Mouse (Mus musculus) MEL (cell line): ENCODE results near the gene Ube2cbp. TPM values are rescaled to one million over a fixed set of nuclear protein-coding genes. Genes with fewer than 3 reads are reported as not detected.

ENCODE experiments used
- DNase-seq: peaks from one replicate; pipeline ENCODE4 v3.0.0; 2011; ENCODE audit warnings: low read depth, low spot score
- H3K27ac ChIP-seq: 2 replicates; pipeline ENCODE4 v1.5.1; 2012; ENCODE audit warnings: low read depth, mild to moderate bottlenecking, control low read depth, low read length, moderate library complexity; ENCODE audit not compliant: control insufficient read depth
- H3K27me3 ChIP-seq, 2 experiments: fragments of 150-350 bp in 1 of 2; sonication (generic) in 1 of 2; 2 replicates each; pipeline ENCODE4 v1.6.1; 2012; ENCODE audit warnings: low read length in 2 of 2, mild to moderate bottlenecking in 2 of 2, improper control_type of control experiment in 1 of 2, moderate library complexity in 1 of 2; ENCODE audit not compliant: insufficient read depth in 2 of 2, control insufficient read depth in 1 of 2
- H3K36me3 ChIP-seq, 2 experiments: 2 replicates each; pipeline ENCODE4 v1.6.1; 2012 to 2014; ENCODE audit warnings: low read length in 2 of 2, improper control_type of control experiment in 1 of 2, inconsistent platforms in 1 of 2, mild to moderate bottlenecking in 1 of 2; ENCODE audit not compliant: insufficient read depth in 2 of 2, control insufficient read depth in 1 of 2
- H3K4me1 ChIP-seq, 2 experiments: fragments of 150-350 bp in 1 of 2; sonication (generic) in 1 of 2; 2 replicates each; pipeline ENCODE4 v1.6.1; 2012; ENCODE audit warnings: low read length in 2 of 2, improper control_type of control experiment in 1 of 2, mild to moderate bottlenecking in 1 of 2; ENCODE audit not compliant: insufficient read depth in 2 of 2, control insufficient read depth in 1 of 2
- H3K4me3 ChIP-seq, 2 experiments: fragments of 150-350 bp in 1 of 2; sonication (generic) in 1 of 2; 2 replicates each; pipeline ENCODE4 v1.5.1; 2012; ENCODE audit warnings: low read depth in 2 of 2, low read length in 2 of 2, mild to moderate bottlenecking in 2 of 2, moderate library complexity in 2 of 2, control low read depth in 1 of 2, improper control_type of control experiment in 1 of 2; ENCODE audit not compliant: control insufficient read depth in 1 of 2, insufficient read depth in 1 of 2
- H3K79me2 ChIP-seq: 2 replicates; pipeline ENCODE4 v1.6.1; 2012; ENCODE audit warnings: mild to moderate bottlenecking, low read length, moderate library complexity; ENCODE audit not compliant: control insufficient read depth, poor library complexity, insufficient read depth
- H3K9ac ChIP-seq: 2 replicates; pipeline ENCODE4 v1.6.1; 2012; ENCODE audit warnings: low read depth, mild to moderate bottlenecking, control low read depth, low read length, moderate library complexity; ENCODE audit not compliant: control insufficient read depth, poor library complexity, severe bottlenecking
- H3K9me3 ChIP-seq: fragments of 150-350 bp; sonication (generic); replicated peaks from 2 replicates; pipeline ENCODE4 v1.6.1; 2012; ENCODE audit warnings: mild to moderate bottlenecking, low read length, improper control_type of control experiment, moderate library complexity; ENCODE audit not compliant: insufficient read depth
- BHLHE40 ChIP-seq: IDR thresholded peaks from 2 replicates; pipeline ENCODE4 v1.6.1; 2012; ENCODE audit warnings: low read depth, mild to moderate bottlenecking, inconsistent platforms, low read length, improper control_type of control experiment, borderline replicate concordance
- CHD1 ChIP-seq: IDR thresholded peaks from 2 replicates; pipeline ENCODE4 v1.6.1; 2012; ENCODE audit warnings: low read depth, mild to moderate bottlenecking, inconsistent platforms, low read length, improper control_type of control experiment
- CHD2 ChIP-seq: IDR thresholded peaks from 2 replicates; pipeline ENCODE4 v1.6.1; 2011; ENCODE audit warnings: low read length, improper control_type of control experiment
- CTCF ChIP-seq, 3 experiments: IDR thresholded peaks in 2 of 3; conservative IDR thresholded peaks in 1 of 3; 2 replicates each; pipeline ENCODE4 v1.5.1; 2011 to 2012; ENCODE audit warnings: low read length in 3 of 3, low read depth in 2 of 3, mild to moderate bottlenecking in 2 of 3, improper control_type of control experiment in 1 of 3, inconsistent platforms in 1 of 3, mixed read lengths in 1 of 3, moderate library complexity in 1 of 3; ENCODE audit not compliant: control insufficient read depth in 1 of 3, insufficient read depth in 1 of 3, poor library complexity in 1 of 3, severe bottlenecking in 1 of 3
- ETS1 ChIP-seq: IDR thresholded peaks from 2 replicates; pipeline ENCODE4 v1.6.1; 2012; ENCODE audit warnings: low read depth, mild to moderate bottlenecking, inconsistent platforms, low read length, improper control_type of control experiment, moderate library complexity
- GABPA ChIP-seq: IDR thresholded peaks from 2 replicates; pipeline ENCODE4 v1.6.1; 2012; ENCODE audit warnings: low read depth, mild to moderate bottlenecking, inconsistent platforms, low read length, improper control_type of control experiment, moderate library complexity
- KAT2A ChIP-seq: conservative IDR thresholded peaks from 2 replicates; pipeline ENCODE4 v1.6.1; 2012; ENCODE audit warnings: low read depth, low read length, improper control_type of control experiment, inconsistent platforms
- MAX ChIP-seq: IDR thresholded peaks from 2 replicates; pipeline ENCODE4 v1.6.1; 2011; ENCODE audit warnings: low read length, improper control_type of control experiment
- MEF2A ChIP-seq: IDR thresholded peaks from 2 replicates; pipeline ENCODE4 v1.6.1; 2014; ENCODE audit warnings: low read depth, mild to moderate bottlenecking, inconsistent platforms, low read length, improper control_type of control experiment; ENCODE audit not compliant: poor library complexity, insufficient replicate concordance, severe bottlenecking; ENCODE audit errors: extremely low read depth
- MXI1 ChIP-seq: IDR thresholded peaks from 2 replicates; pipeline ENCODE4 v1.6.1; 2011; ENCODE audit warnings: mild to moderate bottlenecking, low read depth, low read length, improper control_type of control experiment
- MYB ChIP-seq: IDR thresholded peaks from 2 replicates; pipeline ENCODE4 v1.6.1; 2011; ENCODE audit warnings: mild to moderate bottlenecking, low read depth, low read length, improper control_type of control experiment
- MYC ChIP-seq: IDR thresholded peaks from 2 replicates; pipeline ENCODE4 v1.6.1; 2011; ENCODE audit warnings: low read depth, mild to moderate bottlenecking, low read length, improper control_type of control experiment, moderate library complexity
- NRF1 ChIP-seq: IDR thresholded peaks from 2 replicates; pipeline ENCODE4 v1.6.1; 2014; ENCODE audit warnings: low read depth, mild to moderate bottlenecking, inconsistent platforms, low read length, improper control_type of control experiment, moderate library complexity; ENCODE audit not compliant: poor library complexity, insufficient read depth, severe bottlenecking
- POLR2A ChIP-seq, 2 experiments: IDR thresholded peaks; 2 replicates each; pipeline ENCODE4 v1.6.1; 2011 to 2012; ENCODE audit warnings: low read length in 2 of 2, mild to moderate bottlenecking in 2 of 2, control low read depth in 1 of 2, improper control_type of control experiment in 1 of 2, low read depth in 1 of 2, moderate library complexity in 1 of 2; ENCODE audit not compliant: control insufficient read depth in 1 of 2, insufficient read depth in 1 of 2, poor library complexity in 1 of 2
- POLR2AphosphoS5 ChIP-seq: IDR thresholded peaks from 2 replicates; pipeline ENCODE4 v1.6.1; 2012; ENCODE audit warnings: low read depth, borderline replicate concordance, mild to moderate bottlenecking, inconsistent platforms, low read length, moderate library complexity, mixed read lengths
- RAD21 ChIP-seq: IDR thresholded peaks from 2 replicates; pipeline ENCODE4 v1.6.1; 2011; ENCODE audit warnings: mild to moderate bottlenecking, low read depth, low read length, improper control_type of control experiment
- SIN3A ChIP-seq: IDR thresholded peaks from 2 replicates; pipeline ENCODE4 v1.6.1; 2012; ENCODE audit warnings: low read length, improper control_type of control experiment, inconsistent platforms
- SMC3 ChIP-seq: IDR thresholded peaks from 2 replicates; pipeline ENCODE4 v1.6.1; 2011; ENCODE audit warnings: low read depth, low read length, improper control_type of control experiment
- TAL1 ChIP-seq: IDR thresholded peaks from 2 replicates; pipeline ENCODE4 v1.6.1; 2012; ENCODE audit warnings: mild to moderate bottlenecking, inconsistent platforms, low read length, moderate library complexity, mixed read lengths
- TBP ChIP-seq: IDR thresholded peaks from 2 replicates; pipeline ENCODE4 v1.8.0; 2011; ENCODE audit warnings: low read depth, low read length, improper control_type of control experiment
- TCF12 ChIP-seq: IDR thresholded peaks from 2 replicates; pipeline ENCODE4 v1.6.1; 2014; ENCODE audit warnings: low read depth, mild to moderate bottlenecking, inconsistent platforms, low read length, improper control_type of control experiment, moderate library complexity
- USF2 ChIP-seq, 2 experiments: IDR thresholded peaks; 2 replicates each; pipeline ENCODE4 v1.6.1; 2011 to 2012; ENCODE audit warnings: improper control_type of control experiment in 2 of 2, low read length in 2 of 2, borderline replicate concordance in 1 of 2, inconsistent platforms in 1 of 2, low read depth in 1 of 2, mild to moderate bottlenecking in 1 of 2; ENCODE audit not compliant: insufficient read depth in 1 of 2
- ZC3H11A ChIP-seq: IDR thresholded peaks from 2 replicates; pipeline ENCODE4 v1.6.1; 2012; ENCODE audit warnings: low read depth, mild to moderate bottlenecking, inconsistent platforms, low read length, improper control_type of control experiment
- ZNF384 ChIP-seq: IDR thresholded peaks from 2 replicates; pipeline ENCODE4 v1.6.1; 2012; ENCODE audit warnings: low read depth, mild to moderate bottlenecking, inconsistent platforms, low read length, improper control_type of control experiment
- polyA plus RNA-seq, 2 experiments: library from polyadenylated mRNA; stranded (reverse) in 1 of 2; unstranded in 1 of 2; fragments of >175 nt in 1 of 2; fragments of >200 nt in 1 of 2; gene quantifications; 2 replicates each; pipeline versions ENCODE4 v1.2.1 to v1.2.4; 2012; ENCODE audit warnings: low replicate concordance in 2 of 2, low read depth in 1 of 2; ENCODE audit not compliant: insufficient read length in 2 of 2, insufficient read depth in 1 of 2, missing spikeins in 1 of 2
- total RNA-seq: library from RNA; depleted of rRNA; stranded (reverse); fragments of 300-350 nt; gene quantifications from 2 replicates; pipeline ENCODE4 v1.2.3, GENCODE M21; 2012

Gene Ube2cbp
- total and polyA plus RNA-seq, 3 experiments: 6.4 to 7.2 TPM; not detected in 1

DNA sequence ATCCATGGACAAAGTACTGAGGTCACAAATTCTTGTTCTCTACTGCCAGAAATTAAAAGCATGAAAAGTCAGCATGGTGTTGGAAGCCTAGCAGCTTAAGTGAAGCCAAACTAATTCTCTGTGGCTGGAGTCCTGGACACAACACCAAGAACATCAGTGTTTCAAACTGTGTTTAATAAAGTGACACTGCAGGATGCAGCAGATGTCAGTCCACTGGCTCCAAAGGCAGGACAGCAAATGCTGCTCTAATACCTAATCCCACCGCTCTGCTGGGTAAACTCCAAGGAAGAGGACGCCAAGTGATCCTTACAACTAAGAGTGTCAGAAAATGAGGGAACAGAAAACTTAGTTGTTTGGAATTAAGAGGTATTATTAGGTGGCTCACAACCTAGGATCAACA is 158.2 kb downstream of the Ube2cbp start:
- Histone ChIP-seq H3K79me2 (no peaks in the 10 kb centered on the region), H3K27me3 (no peaks in the 10 kb centered on the region), H3K4me3 (no peak overlapping the region), H3K9me3 (no peaks in the 10 kb centered on the region), H3K36me3 (no peaks in the 10 kb centered on the region), H3K4me1 (no peaks in the 10 kb centered on the region), H3K27ac (no peak overlapping the region), H3K9ac (no peak overlapping the region)
- no peak for TF ChIP-seq USF2 (IDR thresholded peaks at IDR 0.05; ENCODE audit: borderline replicate concordance in 1 of 2, insufficient read depth in 1 of 2, low read depth in 1 of 2, low read length in 2 of 2)
- TF ChIP-seq NRF1: no peak
- no peak for TF ChIP-seq KAT2A
- no peak for TF ChIP-seq SMC3
- no peak for TF ChIP-seq TAL1
- TF ChIP-seq POLR2AphosphoS5: no peak
- TF ChIP-seq GABPA: no peak
- no peak for TF ChIP-seq MXI1
- no peak for TF ChIP-seq CHD1
- TF ChIP-seq TCF12: no peak
- TF ChIP-seq MYB: no peak
- TF ChIP-seq CHD2: no peak
- TF ChIP-seq BHLHE40: no peak
- no peak for TF ChIP-seq POLR2A (IDR thresholded peaks at IDR 0.05; ENCODE audit: control insufficient read depth in 1 of 2, insufficient read depth in 1 of 2, low read depth in 1 of 2, low read length in 2 of 2, poor library complexity in 1 of 2)
- no peak for TF ChIP-seq MEF2A
- TF ChIP-seq TBP: no peak
- TF ChIP-seq ZNF384: no peak
- TF ChIP-seq SIN3A: no peak
- no peak for DNase-seq

DNA sequence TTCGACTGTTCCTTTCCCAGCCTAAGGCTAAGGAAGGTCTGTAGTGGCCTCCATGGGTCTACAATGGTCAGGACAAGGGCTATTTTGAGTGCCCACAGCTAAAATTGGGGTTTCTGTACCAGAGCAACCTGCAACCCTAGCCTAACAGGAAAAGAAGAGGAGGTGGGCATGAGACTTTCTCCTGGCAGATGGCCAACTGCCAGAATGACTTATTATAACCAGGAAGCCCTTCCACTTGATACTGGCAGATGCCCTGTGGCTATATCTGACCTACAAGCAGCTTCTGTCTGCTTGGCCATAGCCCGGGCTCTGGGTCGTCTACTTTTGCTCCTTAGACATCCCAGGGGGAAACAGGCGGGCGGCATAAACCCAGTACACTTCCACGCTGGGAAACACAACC is 163.3 kb downstream of the Ube2cbp start:
- H3K9me3 ChIP-seq: no peaks in the 10 kb centered on the region
- no peak overlapping the region for H3K4me3 ChIP-seq
- no peak overlapping the region for H3K27ac ChIP-seq
- H3K36me3 ChIP-seq: no peaks in the 10 kb centered on the region
- DNase-seq: no peak
- H3K27me3 ChIP-seq: peaks cover 0 to 5% of the 10 kb centered on the region in 2 experiments; a peak in 2 of 4 replicates
- no peak for TF ChIP-seq ZC3H11A
- TF ChIP-seq CHD2: no peak
- no peak for TF ChIP-seq MAX
- no peak for TF ChIP-seq RAD21
- no peak for TF ChIP-seq KAT2A
- no peak for TF ChIP-seq POLR2A (IDR thresholded peaks at IDR 0.05; ENCODE audit: control insufficient read depth in 1 of 2, insufficient read depth in 1 of 2, low read depth in 1 of 2, low read length in 2 of 2, poor library complexity in 1 of 2)
- no peak for TF ChIP-seq SMC3
- no peak for TF ChIP-seq NRF1
- no peak for TF ChIP-seq BHLHE40
- no peak for TF ChIP-seq MYC
- TF ChIP-seq ETS1: no peak
- no peak for TF ChIP-seq CTCF (IDR thresholded peaks at IDR 0.05 in 2 of 3, conservative IDR thresholded peaks at IDR 0.05 in 1 of 3; ENCODE audit: control insufficient read depth in 1 of 3, insufficient read depth in 1 of 3, low read depth in 2 of 3, low read length in 3 of 3, poor library complexity in 1 of 3, severe bottlenecking in 1 of 3)
- H3K9ac ChIP-seq: no peak overlapping the region
- no peaks in the 10 kb centered on the region for H3K79me2 ChIP-seq
- H3K4me1 ChIP-seq: no peaks in the 10 kb centered on the region
